Mouse (Mus musculus): Measurements from ENCODE around the gene Cyp4f17. TPM values are rescaled to one million over a fixed set of nuclear protein-coding genes. Genes with fewer than 3 reads are reported as not detected.
"Not testable (repeated sequence)": the region's sequence is repeated elsewhere in the genome, so short reads cannot be mapped to it uniquely, and the experiment has no call there.

The Cyp4f17 gene
- polyA plus RNA-seq, 1 experiment, result 1.4 TPM

DNA sequence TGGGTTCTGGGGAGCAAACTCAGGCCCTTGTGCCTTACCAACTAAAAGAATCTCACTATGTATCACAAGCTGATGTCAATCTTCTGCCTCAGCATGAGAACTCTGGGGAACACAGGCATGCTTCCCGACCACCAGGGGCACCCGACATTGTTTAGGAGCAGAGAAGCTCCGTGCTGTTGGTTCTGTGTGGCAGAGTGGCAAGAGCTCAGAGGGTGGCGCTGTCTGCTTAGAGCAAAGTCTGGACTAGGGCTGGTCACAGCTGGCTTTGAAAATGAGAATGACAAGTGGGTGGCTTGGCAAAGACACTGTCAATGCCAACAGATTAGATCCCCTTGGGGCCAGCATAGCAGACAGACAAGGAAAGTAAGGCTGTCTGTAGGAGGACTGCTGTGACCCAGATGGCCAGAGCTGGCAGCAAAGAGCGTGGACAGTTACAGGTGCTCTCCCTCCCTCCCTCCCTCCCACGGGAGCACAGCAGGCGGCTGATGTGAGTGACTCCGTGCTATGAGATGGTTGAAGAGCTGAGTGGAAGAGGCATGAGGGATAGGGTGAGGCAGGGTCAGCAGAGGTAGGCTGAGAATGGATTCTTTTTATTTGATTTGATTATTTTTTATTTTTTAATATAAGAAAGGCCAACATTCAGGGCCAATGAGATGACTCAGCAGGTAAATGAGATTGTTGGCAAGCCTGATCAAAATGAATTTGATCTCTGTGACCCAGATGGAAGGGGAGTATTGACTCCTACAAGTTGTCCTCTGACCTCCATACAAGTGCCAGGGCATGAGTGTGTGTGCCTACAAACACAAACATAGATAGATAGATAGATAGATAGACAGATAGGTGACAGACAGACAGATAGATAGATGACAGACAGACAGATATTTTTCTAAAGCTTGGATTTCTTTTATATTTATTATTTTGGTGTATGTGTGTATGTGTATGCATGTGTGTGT, 26.0 kb upstream of the Cyp4f17 start:
- TF ChIP-seq POLR2A (IDR thresholded peaks at IDR 0.05; ENCODE audit: control insufficient read depth, low read depth, low read length), result no peak
- TF ChIP-seq CTCF (IDR thresholded peaks at IDR 0.05; ENCODE audit: control insufficient read depth, insufficient read depth, insufficient replicate concordance, low read depth, low read length), result no peak; the same call in 1 of the 2 replicates
- no peak overlapping the region for H3K27ac ChIP-seq (ENCODE audit: control insufficient read depth, insufficient read depth, low read depth, low read length)
- H3K4me1 ChIP-seq (ENCODE audit: control insufficient read depth, insufficient read depth, low read length), result peaks cover 7% of the 10 kb centered on the region
- no peaks in the 10 kb centered on the region for H3K36me3 ChIP-seq (ENCODE audit: control insufficient read depth, insufficient read depth, low read length)
- H3K4me3 ChIP-seq (ENCODE audit: control insufficient read depth, low read depth, low read length), result no peak overlapping the region
- no peaks in the 10 kb centered on the region for H3K27me3 ChIP-seq (ENCODE audit: control insufficient read depth, insufficient read depth, low read length)

DNA sequence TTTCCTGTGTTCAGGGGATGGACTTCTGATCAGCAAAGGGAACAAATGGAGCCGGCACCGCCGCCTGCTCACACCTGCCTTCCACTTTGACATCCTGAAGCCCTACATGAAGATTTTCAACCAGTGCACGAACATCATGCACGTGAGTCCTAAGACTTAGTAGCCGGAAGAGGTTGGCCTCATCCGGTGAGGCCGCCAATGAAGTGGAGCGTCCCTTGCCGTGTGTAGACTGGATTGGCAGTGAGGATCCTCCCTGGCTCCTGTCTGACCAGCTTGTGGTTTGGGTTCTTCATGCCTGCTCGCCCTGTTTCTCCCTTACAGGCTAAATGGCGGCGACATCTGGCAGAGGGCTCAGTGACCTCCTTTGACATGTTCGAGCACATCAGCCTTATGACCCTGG, 24.1 kb upstream of the Cyp4f17 start:
- Histone ChIP-seq H3K27ac (ENCODE audit: control insufficient read depth, insufficient read depth, low read depth, low read length) (no peak overlapping the region), H3K4me1 (ENCODE audit: control insufficient read depth, insufficient read depth, low read length) (peaks cover 7% of the 10 kb centered on the region), H3K36me3 (ENCODE audit: control insufficient read depth, insufficient read depth, low read length) (no peaks in the 10 kb centered on the region), H3K4me3 (ENCODE audit: control insufficient read depth, low read depth, low read length) (no peak overlapping the region), H3K27me3 (ENCODE audit: control insufficient read depth, insufficient read depth, low read length) (no peaks in the 10 kb centered on the region)
- no peak for TF ChIP-seq CTCF (IDR thresholded peaks at IDR 0.05; ENCODE audit: control insufficient read depth, insufficient read depth, insufficient replicate concordance, low read depth, low read length)
- no peak for TF ChIP-seq POLR2A (IDR thresholded peaks at IDR 0.05; ENCODE audit: control insufficient read depth, low read depth, low read length)

DNA sequence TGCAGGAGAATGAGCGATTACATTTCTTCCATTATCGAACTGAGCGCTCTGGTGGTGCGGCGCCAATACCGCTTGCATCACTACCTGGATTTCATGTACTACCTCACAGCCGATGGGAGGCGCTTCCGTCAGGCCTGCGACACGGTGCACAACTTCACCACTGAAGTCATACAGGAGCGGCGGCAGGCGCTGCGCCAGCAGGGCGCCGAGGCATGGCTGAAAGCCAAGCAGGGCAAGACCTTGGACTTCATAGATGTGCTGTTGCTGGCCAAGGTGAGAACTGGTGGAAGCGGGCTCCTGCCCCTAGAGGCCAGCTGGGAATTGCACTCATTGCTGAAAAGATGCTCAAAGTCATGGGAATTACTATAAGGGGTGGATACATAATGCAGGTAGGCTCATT, 22.6 kb upstream of the Cyp4f17 start:
- H3K27me3 ChIP-seq (ENCODE audit: control insufficient read depth, insufficient read depth, low read length), result no peaks in the 10 kb centered on the region
- peaks cover 7% of the 10 kb centered on the region for H3K4me1 ChIP-seq (ENCODE audit: control insufficient read depth, insufficient read depth, low read length)
- peak; percentile 58; the same call in 1 of the 2 replicates for TF ChIP-seq CTCF (IDR thresholded peaks at IDR 0.05; ENCODE audit: control insufficient read depth, insufficient read depth, insufficient replicate concordance, low read depth, low read length)
- TF ChIP-seq POLR2A (IDR thresholded peaks at IDR 0.05; ENCODE audit: control insufficient read depth, low read depth, low read length), result no peak
- H3K4me3 ChIP-seq (ENCODE audit: control insufficient read depth, low read depth, low read length), result peak overlapping the region; percentile 8
- no peaks in the 10 kb centered on the region for H3K36me3 ChIP-seq (ENCODE audit: control insufficient read depth, insufficient read depth, low read length)
- H3K27ac ChIP-seq (ENCODE audit: control insufficient read depth, insufficient read depth, low read depth, low read length), result no peak overlapping the region

DNA sequence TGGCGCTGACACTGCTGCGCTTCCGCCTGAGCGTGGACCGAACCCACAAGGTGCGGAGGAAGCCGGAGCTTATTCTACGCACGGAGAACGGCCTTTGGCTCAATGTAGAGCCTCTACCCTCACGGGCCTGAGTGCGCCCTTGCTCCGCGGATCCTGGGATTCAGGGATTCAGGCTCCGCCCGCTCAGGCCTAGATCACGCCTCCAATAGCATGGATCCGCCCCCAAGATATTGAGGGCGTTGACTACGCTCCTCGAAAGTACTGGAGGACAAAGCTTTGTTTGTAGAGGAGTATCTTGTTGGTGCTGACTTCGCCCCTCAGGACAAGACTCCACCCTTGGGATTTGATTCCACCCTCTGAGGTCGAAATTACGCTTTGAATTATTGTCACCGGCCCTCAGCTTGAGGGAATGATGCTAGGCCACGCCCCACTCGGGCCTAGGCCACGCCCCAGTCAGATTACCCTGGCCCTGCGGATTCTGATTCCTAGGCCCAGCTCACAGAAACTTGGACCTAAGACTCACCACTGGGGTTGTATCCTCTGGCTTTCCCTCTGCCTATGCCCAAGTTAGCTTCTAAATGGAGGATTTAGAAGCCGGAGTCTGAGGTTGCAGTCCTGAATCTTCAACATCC, 13.4 kb upstream of the Cyp4f17 start:
- Histone ChIP-seq H3K4me1 (ENCODE audit: control insufficient read depth, insufficient read depth, low read length) (peaks cover 12% of the 10 kb centered on the region), H3K4me3 (ENCODE audit: control insufficient read depth, low read depth, low read length) (peak overlapping the region; percentile 95), H3K27me3 (ENCODE audit: control insufficient read depth, insufficient read depth, low read length) (peaks cover 3% of the 10 kb centered on the region; the same call in 1 of the 2 replicates), H3K36me3 (ENCODE audit: control insufficient read depth, insufficient read depth, low read length) (no peaks in the 10 kb centered on the region), H3K27ac (ENCODE audit: control insufficient read depth, insufficient read depth, low read depth, low read length) (no peak overlapping the region; the same call in 1 of the 2 replicates)
- TF ChIP-seq CTCF (IDR thresholded peaks at IDR 0.05; ENCODE audit: control insufficient read depth, insufficient read depth, insufficient replicate concordance, low read depth, low read length) (no peak), POLR2A (IDR thresholded peaks at IDR 0.05; ENCODE audit: control insufficient read depth, low read depth, low read length) (0 out of 2 replicates have a peak, but pooled peaks have one; percentile 12)

DNA sequence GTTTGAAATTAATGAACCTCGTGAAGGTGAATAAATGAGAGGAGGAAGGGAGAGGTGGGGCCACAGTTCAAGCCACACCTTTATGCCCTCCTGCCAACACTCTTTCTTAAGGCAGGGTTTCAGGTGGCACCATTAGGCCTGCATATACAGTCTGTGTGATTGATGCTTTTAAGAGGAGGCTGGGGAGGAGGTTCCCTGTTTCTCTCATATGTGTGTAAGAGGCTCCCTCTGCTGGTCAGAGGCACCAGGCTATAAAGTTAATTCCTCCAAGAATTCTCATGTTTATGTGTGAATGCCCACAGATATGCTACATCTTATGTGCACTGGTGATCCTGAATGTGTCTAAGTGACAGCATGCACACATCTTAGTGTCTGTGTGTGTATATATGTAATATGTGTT, 11.2 kb upstream of the Cyp4f17 start:
- H3K36me3 ChIP-seq (ENCODE audit: control insufficient read depth, insufficient read depth, low read length), result no peaks in the 10 kb centered on the region
- peaks cover 12% of the 10 kb centered on the region for H3K4me1 ChIP-seq (ENCODE audit: control insufficient read depth, insufficient read depth, low read length)
- no peak overlapping the region for H3K27ac ChIP-seq (ENCODE audit: control insufficient read depth, insufficient read depth, low read depth, low read length)
- peaks cover 3% of the 10 kb centered on the region; the same call in 1 of the 2 replicates for H3K27me3 ChIP-seq (ENCODE audit: control insufficient read depth, insufficient read depth, low read length)
- peak overlapping the region; percentile 95; the same call in 1 of the 2 replicates for H3K4me3 ChIP-seq (ENCODE audit: control insufficient read depth, low read depth, low read length)
- TF ChIP-seq POLR2A (IDR thresholded peaks at IDR 0.05; ENCODE audit: control insufficient read depth, low read depth, low read length), result no peak
- no peak for TF ChIP-seq CTCF (IDR thresholded peaks at IDR 0.05; ENCODE audit: control insufficient read depth, insufficient read depth, insufficient replicate concordance, low read depth, low read length)

DNA sequence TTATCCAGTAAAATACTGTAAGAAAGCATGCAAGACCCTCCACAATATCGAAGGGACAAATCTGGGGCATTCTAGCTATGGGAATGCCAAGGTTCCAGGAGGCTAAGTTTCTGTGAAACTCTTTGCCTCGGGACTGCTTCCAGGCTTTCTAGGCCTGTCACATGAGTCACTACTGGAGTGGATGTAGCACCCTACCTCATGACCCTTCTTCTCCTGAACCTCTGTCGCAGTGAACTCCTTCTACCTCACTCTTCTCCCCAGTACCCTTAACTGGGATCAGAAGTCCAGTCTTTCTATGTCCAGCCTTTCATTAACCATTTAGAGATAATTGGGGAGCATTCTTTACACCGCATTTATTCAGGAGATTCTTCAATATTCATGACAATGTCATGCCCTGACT, 5.3 kb upstream of the Cyp4f17 start:
- not testable (repeated sequence) for H3K36me3 ChIP-seq (ENCODE audit: control insufficient read depth, insufficient read depth, low read length); H3K27me3 ChIP-seq (ENCODE audit: control insufficient read depth, insufficient read depth, low read length); H3K27ac ChIP-seq (ENCODE audit: control insufficient read depth, insufficient read depth, low read depth, low read length); H3K4me3 ChIP-seq (ENCODE audit: control insufficient read depth, low read depth, low read length); H3K4me1 ChIP-seq (ENCODE audit: control insufficient read depth, insufficient read depth, low read length)

DNA sequence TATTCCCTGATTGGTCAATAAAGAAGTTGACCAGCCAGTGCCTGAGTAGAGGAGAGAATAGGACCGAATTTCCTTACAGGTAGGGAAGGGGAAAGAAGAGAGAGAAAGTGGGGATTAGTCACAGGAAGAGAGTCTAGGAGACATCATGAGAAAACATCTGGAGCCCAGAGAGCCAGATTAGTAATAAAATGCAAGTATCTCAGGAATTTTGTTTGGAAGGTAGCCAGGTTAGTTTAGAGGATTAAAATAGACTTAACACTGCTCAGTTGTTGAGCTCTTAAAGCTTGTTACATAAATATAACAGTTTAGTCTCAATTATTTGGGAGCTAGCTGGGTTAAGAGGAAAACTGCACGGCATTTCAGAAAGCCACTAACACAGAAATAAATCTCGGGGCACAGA, 4.8 kb upstream of the Cyp4f17 start:
- peaks cover 4% of the 10 kb centered on the region for H3K4me1 ChIP-seq (ENCODE audit: control insufficient read depth, insufficient read depth, low read length)
- H3K27me3 ChIP-seq (ENCODE audit: control insufficient read depth, insufficient read depth, low read length), result no peaks in the 10 kb centered on the region
- no peak for TF ChIP-seq CTCF (IDR thresholded peaks at IDR 0.05; ENCODE audit: control insufficient read depth, insufficient read depth, insufficient replicate concordance, low read depth, low read length)
- TF ChIP-seq POLR2A (IDR thresholded peaks at IDR 0.05; ENCODE audit: control insufficient read depth, low read depth, low read length), result no peak
- no peak overlapping the region for H3K4me3 ChIP-seq (ENCODE audit: control insufficient read depth, low read depth, low read length)
- no peaks in the 10 kb centered on the region for H3K36me3 ChIP-seq (ENCODE audit: control insufficient read depth, insufficient read depth, low read length)
- H3K27ac ChIP-seq (ENCODE audit: control insufficient read depth, insufficient read depth, low read depth, low read length), result no peak overlapping the region
